Mouse (Mus musculus) brain, embryonic 14.5 days (tissue): Measurements from ENCODE around the gene Gm281.

Experiments
- CTCF ChIP-seq: fragments of 200-500 bp; IDR thresholded peaks from 2 replicates; pipeline ENCODE4 v1.5.1; 2012; ENCODE audit warnings: inconsistent platforms, mild to moderate bottlenecking, moderate library complexity, borderline replicate concordance; ENCODE audit not compliant: insufficient read depth, insufficient read length; ENCODE audit errors: extremely low read depth
- POLR2A ChIP-seq: fragments of 200-500 bp; IDR thresholded peaks from 2 replicates; pipeline ENCODE4 v1.6.1; 2012; ENCODE audit warnings: mild to moderate bottlenecking, inconsistent platforms, borderline replicate concordance; ENCODE audit not compliant: poor library complexity, insufficient read depth, insufficient read length, severe bottlenecking; ENCODE audit errors: extremely low read depth

DNA sequence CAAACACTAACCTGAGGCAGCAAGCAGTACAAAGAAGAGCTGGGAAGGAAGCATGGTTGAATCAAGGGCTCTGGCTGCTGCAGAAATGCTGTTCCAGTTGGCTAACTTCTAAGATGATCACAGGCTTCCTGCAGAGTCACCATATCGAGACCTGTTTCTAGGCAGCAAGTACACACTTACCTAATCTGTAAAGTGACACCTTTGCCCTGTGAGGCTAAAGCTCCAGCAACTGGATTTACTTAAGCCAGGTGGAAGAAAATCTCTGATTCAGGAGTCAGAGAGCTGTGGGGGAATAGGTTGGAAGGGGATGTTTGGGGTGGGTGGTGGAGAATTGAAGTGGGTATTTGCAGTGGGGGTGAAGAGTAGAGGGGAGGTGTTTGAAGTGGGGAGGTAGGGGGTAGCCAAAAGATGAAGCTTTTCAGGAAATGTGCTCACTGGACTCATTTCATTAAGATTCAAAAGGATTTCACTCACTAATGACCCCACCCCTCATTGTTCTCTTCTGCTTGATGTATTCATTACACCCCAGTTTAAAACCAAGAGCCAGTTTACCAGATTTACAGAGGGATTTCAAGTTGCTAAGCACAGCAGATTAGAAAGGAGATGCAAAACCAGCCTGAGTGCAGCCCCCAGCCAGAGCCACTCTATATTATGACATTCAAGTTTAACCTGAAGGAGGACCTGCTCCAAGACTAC is at the start of gene Gm281:
- TF ChIP-seq CTCF = no peak
- no peak for TF ChIP-seq POLR2A
